Mouse (Mus musculus): ENCODE measurements around the gene Agt.

Gene Agt

GRCm38 (mm10) chr8:124569593-124569992, at the start of gene Agt:
Agt (minus strand) TSS chr8:124569706.
- peak; percentile 16 for DNase-seq (ENCODE audit: low spot score)

DNA sequence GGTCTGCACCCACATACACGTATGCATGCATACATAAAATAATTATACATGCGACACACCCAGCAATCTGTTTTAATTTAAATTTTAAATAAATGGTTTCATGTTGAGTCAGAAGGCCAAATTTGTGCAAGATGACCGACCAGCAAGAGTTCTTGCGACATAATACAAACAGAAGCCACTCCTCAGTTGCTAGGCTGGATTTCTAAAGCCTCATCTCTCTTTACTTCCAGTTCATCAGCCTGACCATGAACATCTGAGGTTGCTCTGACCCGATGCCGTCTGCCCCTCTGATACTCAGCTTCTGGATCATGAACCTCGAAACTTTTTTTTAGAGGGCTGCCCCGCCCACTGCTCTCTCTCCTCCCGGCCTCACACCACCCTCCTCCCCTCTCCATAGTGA, 48.7 kb upstream of the Agt start:
- DNase-seq (ENCODE audit: low spot score), result peak; percentile 36

GRCm38 (mm10) chr8:124617266-124617869, 47.9 kb upstream of the Agt start:
- DNase-seq (ENCODE audit: low spot score), result peak; percentile 83

- no peak for DNase-seq (ENCODE audit: low spot score)
Measured at GRCm38 (mm10) chr8:124614325-124614724, 44.8 kb upstream of the Agt start.

DNA sequence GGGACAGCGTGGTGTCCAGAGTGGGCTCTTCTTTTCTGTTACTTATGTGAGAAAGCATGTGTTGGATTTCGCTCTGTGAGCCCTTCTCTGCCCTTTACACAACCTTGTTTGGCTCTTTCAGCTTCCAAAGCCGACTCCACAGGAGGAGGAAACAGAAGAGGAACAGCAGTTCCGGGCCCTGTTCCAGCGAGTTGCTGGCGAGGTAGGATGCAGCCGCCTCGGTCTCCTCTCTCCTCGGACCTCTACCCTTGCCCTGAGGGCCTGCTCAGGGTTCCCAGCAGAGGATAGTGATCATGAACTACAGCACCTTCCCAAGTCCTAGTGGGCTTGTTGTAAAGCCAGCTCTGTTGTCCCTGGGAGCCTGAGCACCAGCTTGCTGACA, 39.5 kb upstream of the Agt start:
- no peak for DNase-seq (ENCODE audit: low spot score)

DNA sequence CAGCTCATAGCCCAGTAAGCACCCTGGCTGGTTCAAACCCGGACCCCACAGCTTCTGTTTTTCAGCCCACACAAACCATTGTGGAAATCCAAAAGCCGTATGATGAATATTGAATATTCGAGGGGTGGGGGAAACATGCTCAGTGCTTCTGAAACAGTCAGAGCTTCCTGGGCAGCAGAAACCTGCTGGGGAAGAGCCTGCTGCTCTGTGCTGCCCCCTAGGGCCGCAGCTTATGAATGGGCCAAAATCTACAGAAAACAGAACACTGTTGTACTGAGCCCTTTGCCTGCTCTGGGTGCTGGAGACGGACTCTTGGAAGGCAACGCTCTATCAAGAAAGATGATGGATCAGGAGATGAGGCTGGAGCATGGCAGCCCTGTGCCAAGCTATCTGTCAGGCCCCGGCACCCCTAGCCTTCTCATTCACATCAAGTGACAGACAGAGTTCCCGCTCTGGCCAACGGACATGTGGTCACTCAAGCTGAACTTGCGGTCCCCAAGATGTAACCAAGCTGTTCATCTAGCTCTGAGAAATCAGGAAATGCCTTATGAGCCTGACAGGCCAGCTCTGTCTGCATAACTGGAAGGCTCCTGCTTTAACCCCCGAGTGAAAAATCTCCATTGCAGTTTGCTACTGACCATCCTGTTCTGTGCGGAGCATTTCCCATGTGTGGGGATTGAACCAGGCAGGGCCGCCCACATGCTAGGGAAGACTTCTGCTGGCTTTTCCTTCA, 38.9 kb upstream of the Agt start:
- DNase-seq (ENCODE audit: low spot score), result no peak

GRCm38 (mm10) chr8:124604066-124604465, 34.6 kb upstream of the Agt start:
- DNase-seq (ENCODE audit: low spot score), result no peak

GRCm38 (mm10) chr8:124589393-124589792, 19.9 kb upstream of the Agt start:
- no peak for DNase-seq (ENCODE audit: low spot score)

GRCm38 (mm10) chr8:124586556-124586955, 17.1 kb upstream of the Agt start:
- no peak for DNase-seq (ENCODE audit: low spot score)

GRCm38 (mm10) chr8:124585718-124586425, 16.4 kb upstream of the Agt start:
- DNase-seq (ENCODE audit: low spot score), result peak; percentile 23

GRCm38 (mm10) chr8:124576751-124577150, 7.2 kb upstream of the Agt start:
- DNase-seq (ENCODE audit: low spot score), result peak; percentile 31

DNA sequence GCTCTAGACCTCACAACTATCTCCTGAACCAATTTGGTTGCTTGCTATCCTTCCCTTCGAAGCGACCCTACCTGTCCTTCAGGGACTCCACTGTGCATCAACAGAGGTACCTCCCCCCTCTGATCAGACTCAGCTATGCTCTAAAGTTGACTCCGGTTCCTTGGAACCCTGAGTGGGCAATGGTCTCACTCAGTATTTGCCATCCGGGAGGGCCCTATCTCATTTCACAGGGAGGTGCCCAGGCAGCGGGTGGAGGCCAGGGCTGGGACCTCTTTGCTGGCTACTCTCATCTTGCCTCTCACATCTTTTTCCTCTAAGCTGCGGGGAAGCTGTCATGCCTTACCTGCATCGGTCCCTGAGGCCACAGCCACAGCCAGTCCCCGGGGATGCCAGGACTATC, 6.3 kb upstream of the Agt start, which contains the start of gene Capn9:
Capn9 (plus strand) TSS at position 301 of the 400 bp plus-strand sequence.
- DNase-seq (ENCODE audit: low spot score), result no peak

DNA sequence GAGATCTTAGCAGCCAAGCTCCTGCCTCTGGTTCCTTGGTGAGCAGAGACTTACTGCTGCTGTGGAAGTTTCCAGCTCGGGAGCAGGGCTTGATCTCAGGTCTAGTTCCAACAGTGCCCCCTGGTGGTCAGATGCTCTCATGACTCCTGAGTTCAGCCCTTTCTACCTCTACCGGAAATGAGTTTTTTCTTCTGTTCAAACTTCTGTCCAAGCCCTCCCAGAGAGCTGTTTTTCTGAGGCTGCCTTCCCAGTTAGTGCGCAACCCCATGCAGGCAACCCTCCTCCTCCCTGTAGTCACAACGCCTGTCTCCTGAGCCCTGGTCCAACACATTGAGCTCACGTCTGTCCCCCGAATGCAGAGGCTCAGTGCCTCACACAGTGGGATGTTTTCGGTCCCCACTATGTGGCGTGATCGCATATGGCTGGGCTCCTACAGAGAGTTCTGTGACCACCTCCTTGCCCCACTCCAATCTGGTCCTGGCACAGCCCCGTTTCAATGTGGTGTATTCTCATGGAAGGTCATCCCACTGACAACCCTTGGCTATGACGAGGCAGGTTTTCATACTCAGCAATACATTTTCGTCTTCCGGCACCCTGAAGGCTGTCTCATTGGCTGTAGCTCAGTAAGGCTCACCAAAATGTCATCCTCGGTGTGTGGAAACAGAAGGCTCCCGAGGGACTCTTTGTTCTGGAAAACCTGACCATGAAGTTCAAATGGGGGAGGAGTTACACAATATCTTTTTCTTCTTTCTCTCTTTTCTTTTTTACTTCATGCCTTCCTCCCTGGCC, 4.2 kb upstream of the Agt start:
- DNase-seq (ENCODE audit: low spot score), result peak; percentile 88

DNA sequence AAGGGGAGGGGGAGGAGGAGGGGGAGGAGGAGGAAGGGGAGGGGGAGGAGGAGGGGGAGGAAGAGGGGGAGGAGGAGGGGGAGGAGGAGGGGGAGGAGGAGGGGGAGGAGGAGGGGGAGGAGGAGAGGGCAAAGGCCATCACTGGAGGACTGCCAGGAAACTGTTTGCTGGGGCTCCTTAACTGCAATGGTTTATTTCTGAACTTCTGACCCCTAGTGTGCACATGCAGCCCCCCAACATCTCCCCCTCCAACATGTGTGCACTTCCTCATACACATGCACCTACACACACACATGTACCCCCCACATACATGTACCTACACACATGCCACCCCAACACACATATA, 2.9 kb upstream of the Agt start:
- no peak for DNase-seq (ENCODE audit: low spot score)

- DNase-seq (ENCODE audit: low spot score), result no peak
Measured at GRCm38 (mm10) chr8:124571732-124572429, 2.4 kb upstream of the Agt start.

GRCm38 (mm10) chr8:124569100-124569499, 406 bp downstream of the Agt start:
- no peak for DNase-seq (ENCODE audit: low spot score)

DNA sequence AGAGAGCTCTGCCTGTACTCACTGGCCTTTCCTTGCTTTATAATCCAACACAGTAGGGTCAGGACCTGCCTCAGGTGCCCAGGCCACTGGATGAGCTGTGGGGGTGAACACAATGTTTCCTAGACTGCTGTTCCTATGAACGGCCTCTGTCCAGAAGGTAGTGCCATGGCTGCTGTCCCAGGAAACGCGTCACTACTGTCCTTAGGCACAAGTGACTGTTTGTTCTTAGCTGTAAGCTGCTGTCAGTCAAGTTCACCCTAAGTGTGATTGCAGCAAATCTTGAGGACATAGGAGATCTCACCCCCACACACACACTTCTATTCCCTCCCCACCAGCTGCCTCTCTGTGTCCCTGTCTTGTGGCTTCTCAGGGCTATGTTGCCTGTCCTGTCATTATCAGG, 1.9 kb downstream of the Agt start:
- no peak for DNase-seq (ENCODE audit: low spot score)

GRCm38 (mm10) chr8:124567126-124567525, 2.4 kb downstream of the Agt start:
- DNase-seq (ENCODE audit: low spot score), result no peak

- DNase-seq (ENCODE audit: low spot score), result no peak
Measured at GRCm38 (mm10) chr8:124557476-124557875, 12.0 kb downstream of the Agt start.

GRCm38 (mm10) chr8:124556658-124557057, 12.8 kb downstream of the Agt start:
- no peak for DNase-seq (ENCODE audit: low spot score)

DNA sequence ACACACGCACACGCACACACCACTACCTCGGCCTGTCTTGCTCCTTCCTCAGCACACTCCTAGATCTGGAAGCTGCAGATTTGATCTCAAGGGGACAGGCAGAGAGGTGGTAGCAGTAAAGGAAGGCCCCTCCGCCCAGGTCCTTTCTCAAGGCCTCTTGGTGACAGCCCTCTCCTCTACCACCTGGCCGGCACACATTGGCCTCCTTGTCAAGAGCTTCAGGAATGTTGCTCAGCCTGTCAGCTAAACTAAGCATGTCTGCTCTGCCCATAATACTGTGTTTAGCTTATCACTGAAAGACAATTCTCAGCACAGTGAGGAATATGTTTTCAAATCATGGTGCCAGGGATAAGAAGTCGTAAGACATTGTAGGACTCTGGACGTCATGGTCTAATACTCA, 13.3 kb downstream of the Agt start:
- no peak for DNase-seq (ENCODE audit: low spot score)
